Mouse (Mus musculus): ENCODE results near the gene Trim65. TPM values are rescaled to one million over a fixed set of nuclear protein-coding genes. Genes with fewer than 3 reads are reported as not detected.

Trim65 gene
- 0.57 and 0.63 TPM in 2 replicates for polyA plus RNA-seq (2012; rRNA removed)

GRCm38 (mm10) chr11:116130488-116131205 is at the start of gene Trim65:
Gene Trim65 (minus strand): TSS chr11:116131128.
- TF ChIP-seq POLR2A (IDR thresholded peaks at IDR 0.05; ENCODE audit: control insufficient read depth, low read depth, low read length): no peak; the same call in 1 of the 2 replicates
- peak; percentile 68; the same call in 1 of the 2 replicates for TF ChIP-seq CTCF (IDR thresholded peaks at IDR 0.05; ENCODE audit: control insufficient read depth, insufficient read depth, insufficient replicate concordance, low read depth, low read length)
- Histone ChIP-seq H3K4me3 (ENCODE audit: control insufficient read depth, low read depth, low read length) (peak within 1 kb of the TSS; percentile 86), H3K27me3 (ENCODE audit: control insufficient read depth, insufficient read depth, low read length) (no peaks in the 10 kb centered on the region), H3K4me1 (ENCODE audit: control insufficient read depth, insufficient read depth, low read length) (peaks cover 15% of the 10 kb centered on the region), H3K27ac (ENCODE audit: control insufficient read depth, insufficient read depth, low read depth, low read length) (peak within 1 kb of the TSS; percentile 62), H3K36me3 (ENCODE audit: control insufficient read depth, insufficient read depth, low read length) (no peaks in the 10 kb centered on the region; the same call in 1 of the 2 replicates)

- Histone ChIP-seq H3K4me3 (ENCODE audit: control insufficient read depth, low read depth, low read length) (no peak overlapping the region), H3K27me3 (ENCODE audit: control insufficient read depth, insufficient read depth, low read length) (no peaks in the 10 kb centered on the region), H3K27ac (ENCODE audit: control insufficient read depth, insufficient read depth, low read depth, low read length) (no peak overlapping the region), H3K4me1 (ENCODE audit: control insufficient read depth, insufficient read depth, low read length) (no peaks in the 10 kb centered on the region), H3K36me3 (ENCODE audit: control insufficient read depth, insufficient read depth, low read length) (peaks cover 4% of the 10 kb centered on the region)
- no peak for TF ChIP-seq CTCF (IDR thresholded peaks at IDR 0.05; ENCODE audit: control insufficient read depth, insufficient read depth, insufficient replicate concordance, low read depth, low read length)
- TF ChIP-seq POLR2A (IDR thresholded peaks at IDR 0.05; ENCODE audit: control insufficient read depth, low read depth, low read length): no peak
Measured at GRCm38 (mm10) chr11:116178411-116179121, 47.6 kb upstream of the Trim65 start.

- TF ChIP-seq POLR2A (IDR thresholded peaks at IDR 0.05; ENCODE audit: control insufficient read depth, low read depth, low read length): no peak
- TF ChIP-seq CTCF (IDR thresholded peaks at IDR 0.05; ENCODE audit: control insufficient read depth, insufficient read depth, insufficient replicate concordance, low read depth, low read length): no peak
- Histone ChIP-seq H3K36me3 (ENCODE audit: control insufficient read depth, insufficient read depth, low read length) (peaks cover 4% of the 10 kb centered on the region), H3K27me3 (ENCODE audit: control insufficient read depth, insufficient read depth, low read length) (no peaks in the 10 kb centered on the region), H3K27ac (ENCODE audit: control insufficient read depth, insufficient read depth, low read depth, low read length) (no peak overlapping the region), H3K4me3 (ENCODE audit: control insufficient read depth, low read depth, low read length) (no peak overlapping the region), H3K4me1 (ENCODE audit: control insufficient read depth, insufficient read depth, low read length) (no peaks in the 10 kb centered on the region)
Measured at GRCm38 (mm10) chr11:116176010-116176409, 45.1 kb upstream of the Trim65 start.

- no peak for TF ChIP-seq POLR2A (IDR thresholded peaks at IDR 0.05; ENCODE audit: control insufficient read depth, low read depth, low read length)
- TF ChIP-seq CTCF (IDR thresholded peaks at IDR 0.05; ENCODE audit: control insufficient read depth, insufficient read depth, insufficient replicate concordance, low read depth, low read length): no peak
- peaks cover 4% of the 10 kb centered on the region for H3K36me3 ChIP-seq (ENCODE audit: control insufficient read depth, insufficient read depth, low read length)
- no peak overlapping the region for H3K4me3 ChIP-seq (ENCODE audit: control insufficient read depth, low read depth, low read length)
- no peaks in the 10 kb centered on the region for H3K27me3 ChIP-seq (ENCODE audit: control insufficient read depth, insufficient read depth, low read length)
- H3K27ac ChIP-seq (ENCODE audit: control insufficient read depth, insufficient read depth, low read depth, low read length): no peak overlapping the region
- no peaks in the 10 kb centered on the region for H3K4me1 ChIP-seq (ENCODE audit: control insufficient read depth, insufficient read depth, low read length)
Measured at GRCm38 (mm10) chr11:116174775-116175448, 44.0 kb upstream of the Trim65 start.

- H3K4me1 ChIP-seq (ENCODE audit: control insufficient read depth, insufficient read depth, low read length): no peaks in the 10 kb centered on the region; the same call in none of the 2 replicates
- H3K4me3 ChIP-seq (ENCODE audit: control insufficient read depth, low read depth, low read length): no peak overlapping the region
- TF ChIP-seq POLR2A (IDR thresholded peaks at IDR 0.05; ENCODE audit: control insufficient read depth, low read depth, low read length) (no peak), CTCF (IDR thresholded peaks at IDR 0.05; ENCODE audit: control insufficient read depth, insufficient read depth, insufficient replicate concordance, low read depth, low read length) (no peak)
- H3K36me3 ChIP-seq (ENCODE audit: control insufficient read depth, insufficient read depth, low read length): peaks cover 3% of the 10 kb centered on the region
- H3K27ac ChIP-seq (ENCODE audit: control insufficient read depth, insufficient read depth, low read depth, low read length): no peak overlapping the region; the same call in 1 of the 2 replicates
- no peaks in the 10 kb centered on the region for H3K27me3 ChIP-seq (ENCODE audit: control insufficient read depth, insufficient read depth, low read length)
Measured at GRCm38 (mm10) chr11:116171959-116172358, 41.0 kb upstream of the Trim65 start.

GRCm38 (mm10) chr11:116170003-116170800 is 39.3 kb upstream of the Trim65 start:
- TF ChIP-seq CTCF (IDR thresholded peaks at IDR 0.05; ENCODE audit: control insufficient read depth, insufficient read depth, insufficient replicate concordance, low read depth, low read length) (no peak), POLR2A (IDR thresholded peaks at IDR 0.05; ENCODE audit: control insufficient read depth, low read depth, low read length) (no peak)
- H3K36me3 ChIP-seq (ENCODE audit: control insufficient read depth, insufficient read depth, low read length): peaks cover 3% of the 10 kb centered on the region
- H3K27me3 ChIP-seq (ENCODE audit: control insufficient read depth, insufficient read depth, low read length): no peaks in the 10 kb centered on the region
- H3K4me3 ChIP-seq (ENCODE audit: control insufficient read depth, low read depth, low read length): no peak overlapping the region
- no peak overlapping the region for H3K27ac ChIP-seq (ENCODE audit: control insufficient read depth, insufficient read depth, low read depth, low read length)
- no peaks in the 10 kb centered on the region; the same call in none of the 2 replicates for H3K4me1 ChIP-seq (ENCODE audit: control insufficient read depth, insufficient read depth, low read length)

All from testis, adult 2 months (tissue).